Mouse (Mus musculus) embryo, embryonic 10 days (tissue): ENCODE measurements around the gene Ramac.
A peak's percentile ranks its signal among the peaks of the same experiment; 100 is the strongest.

ENCODE experiments used
- DNase-seq: peaks from one replicate; pipeline ENCODE4 v3.0.0-alpha.2; 2015; ENCODE audit warnings: low spot score

The Ramac gene

DNA sequence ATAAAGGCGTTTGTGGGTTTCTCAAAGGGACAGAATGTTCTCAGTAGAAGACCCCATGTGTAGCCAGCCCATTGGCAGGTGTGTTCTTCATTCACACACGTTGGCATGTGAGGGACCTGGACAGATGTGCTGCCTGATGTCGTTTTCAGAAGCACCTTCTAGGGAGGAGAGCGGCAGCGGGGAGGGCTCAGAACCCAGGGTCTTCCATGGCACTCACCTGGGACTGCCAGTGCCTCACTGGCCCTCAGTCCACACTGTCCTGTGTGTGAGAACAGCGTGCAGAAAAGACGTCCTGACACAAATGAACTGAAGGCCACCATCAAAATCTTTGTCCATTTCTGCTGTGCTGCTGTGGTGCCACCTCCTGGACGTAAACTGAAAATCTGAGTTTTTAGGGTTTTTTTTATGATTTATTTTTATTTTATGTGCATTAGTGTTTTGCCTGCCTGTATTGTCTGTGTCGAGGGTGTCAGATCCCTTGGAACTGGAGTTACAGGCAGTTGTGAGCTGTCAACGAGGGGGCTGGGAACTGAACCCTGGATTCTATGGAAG lies 15.0 kb downstream of the Ramac start:
- DNase-seq: no peak

DNA sequence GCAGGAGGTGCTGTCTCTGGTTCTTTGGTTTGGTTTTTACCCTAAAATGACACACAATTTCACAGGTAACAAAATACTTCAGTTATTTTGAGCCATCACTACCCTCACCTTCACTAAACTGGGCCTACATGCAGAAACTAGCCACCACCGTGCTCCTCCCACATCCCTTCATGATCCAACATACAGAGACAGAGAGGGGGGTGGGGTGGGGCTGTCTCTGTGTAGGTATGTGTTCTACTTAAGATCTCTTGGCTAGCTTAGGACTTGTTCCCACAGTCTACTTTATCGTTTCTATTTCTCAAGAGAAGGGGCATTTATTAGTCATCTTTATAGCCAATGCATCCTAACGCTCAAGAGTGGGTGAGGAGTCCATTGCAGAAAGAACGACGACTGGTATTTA lies 25.8 kb downstream of the Ramac start:
- DNase-seq: peak; percentile 13

DNA sequence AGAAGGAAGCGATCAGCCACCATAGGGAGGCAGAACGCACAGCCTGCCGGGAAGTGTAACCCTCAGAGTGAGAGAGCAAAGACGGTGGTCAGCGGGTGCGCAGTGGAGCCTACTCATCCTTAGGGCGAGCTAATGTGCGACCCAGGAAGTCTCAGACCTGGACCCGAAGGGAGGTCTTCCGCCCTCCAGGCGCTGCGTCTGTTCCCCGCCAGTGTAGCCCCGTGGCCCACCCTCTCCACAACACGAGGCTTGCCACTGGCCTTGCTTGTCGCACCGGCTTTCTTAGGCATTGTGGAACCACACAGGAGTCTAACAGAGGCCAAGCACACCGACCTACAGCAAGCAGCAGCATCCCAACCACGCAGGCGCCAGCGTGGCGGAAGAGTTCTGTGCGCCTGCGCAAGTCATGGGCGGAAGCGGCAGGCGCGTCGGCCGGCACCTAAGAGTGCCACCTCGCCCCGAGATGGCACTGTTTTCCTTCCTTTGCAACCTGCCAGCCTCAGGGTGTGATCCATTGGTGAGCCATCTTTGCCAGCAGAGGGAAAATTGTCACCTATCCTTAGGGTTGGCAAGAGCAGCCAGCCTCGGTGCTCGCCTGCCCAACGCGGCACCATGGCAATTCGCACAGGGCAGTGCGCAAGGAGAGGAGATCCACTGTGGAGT lies 26.5 kb downstream of the Ramac start, which contains the start of gene 3110040N11Rik:
3110040N11Rik (minus strand) TSS at position 384 of the 663 bp plus-strand sequence.
- DNase-seq: peak; percentile 95

DNA sequence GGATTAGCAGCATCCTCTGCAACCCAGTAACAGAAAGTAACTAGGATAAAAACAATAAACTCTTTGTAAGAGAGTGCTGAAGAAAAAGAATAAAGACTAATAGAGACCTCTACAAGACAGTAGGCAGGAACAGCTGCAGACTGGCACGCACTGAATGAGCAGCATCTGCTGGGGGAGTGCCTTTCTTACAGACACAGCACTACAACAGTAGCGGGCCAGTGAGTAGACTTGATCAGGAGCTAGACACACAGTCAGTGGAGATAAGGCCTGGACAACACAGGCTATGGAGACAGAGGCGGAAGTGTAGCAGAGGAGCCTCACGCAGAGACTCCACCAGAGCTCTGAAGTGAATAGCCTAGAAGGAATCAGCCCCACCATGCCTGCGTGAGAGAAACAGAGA lies 43.3 kb downstream of the Ramac start:
- DNase-seq: no peak
